ENCODE assay signal across 7 mouse cellular contexts in the genomic region with DNA sequence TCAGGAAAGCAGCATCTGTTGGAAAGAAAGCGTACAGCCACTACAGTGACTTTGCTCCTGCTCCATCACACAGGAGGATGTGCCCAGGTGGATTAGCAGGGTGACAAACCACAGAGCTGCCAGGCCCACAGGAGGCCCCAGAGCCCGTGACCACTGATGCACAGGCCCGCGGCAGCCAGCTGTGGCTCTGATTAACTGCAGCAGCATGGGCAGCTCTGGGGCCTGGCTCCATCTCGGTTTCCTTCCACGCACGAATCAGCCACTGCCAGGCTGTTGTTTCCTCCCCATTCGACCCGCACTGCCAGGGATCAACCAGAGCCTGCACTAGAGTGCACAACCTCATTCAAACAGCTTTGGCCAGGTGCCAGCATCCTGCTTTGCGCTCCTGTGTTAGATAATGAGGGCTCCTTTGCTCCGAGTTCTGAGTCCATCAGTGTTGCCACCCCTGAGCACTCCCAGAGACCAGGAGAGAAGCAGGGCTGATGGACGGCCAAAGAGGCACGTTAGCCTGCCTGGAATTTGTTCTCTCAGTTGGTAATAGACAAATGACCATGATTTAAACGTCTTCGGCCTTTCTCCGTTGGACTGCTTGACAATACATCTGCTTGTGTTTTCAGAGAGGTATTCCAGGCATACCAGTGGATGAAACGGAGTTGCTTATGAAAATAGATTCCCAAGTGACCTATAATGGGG.
DNase-seq lines count a peak whose midpoint lies in the region; ATAC-seq lines count a peak whose summit lies in the region.

No protein-coding gene starts in this region.

- peaks cover 2% of the 10 kb centered on the region; the same call in 1 of the 2 replicates for H3K27me3 ChIP-seq in forebrain, embryonic 11.5 days (ENCODE audit: control insufficient read depth, insufficient read depth, low read length)
- no peaks in the 10 kb centered on the region for H3K27me3 ChIP-seq in hindbrain, embryonic 12.5 days
- peaks cover 9% of the 10 kb centered on the region for H3K27me3 ChIP-seq in midbrain, embryonic 13.5 days

- peak; percentile 56 for DNase-seq in Muller cell, postnatal 12 days (ENCODE audit: inconsistent ontology term)
- DNase-seq in adrenal gland, postnatal 36 days: peak; percentile 8 to 29
- peak; percentile 83 for DNase-seq in forebrain, embryonic 11.5 days (ENCODE audit: low spot score)
- peak; percentile 50 for DNase-seq in layer of hippocampus, postnatal 14 days (ENCODE audit: low spot score in 2 of 2)
- no peak for DNase-seq in spleen, postnatal 36 days (ENCODE audit: low spot score in 2 of 2)

- H3K9me3 ChIP-seq in forebrain, embryonic 11.5 days (ENCODE audit: control insufficient read depth, low read length): no peaks in the 10 kb centered on the region
- no peaks in the 10 kb centered on the region for H3K9me3 ChIP-seq in hindbrain, embryonic 12.5 days (replicated peaks)
- no peaks in the 10 kb centered on the region for H3K9me3 ChIP-seq in midbrain, embryonic 13.5 days

- no peaks in the 10 kb centered on the region for H3K36me3 ChIP-seq in forebrain, embryonic 11.5 days (ENCODE audit: control insufficient read depth, insufficient read depth, low read length)
- H3K36me3 ChIP-seq in hindbrain, embryonic 12.5 days: no peaks in the 10 kb centered on the region
- H3K36me3 ChIP-seq in midbrain, embryonic 13.5 days: no peaks in the 10 kb centered on the region

- peak overlapping the region; percentile 37; the same call in 1 of the 2 replicates for H3K4me2 ChIP-seq in forebrain, embryonic 11.5 days (ENCODE audit: low read depth, low read length, severe bottlenecking)
- peak overlapping the region; percentile 27 for H3K4me2 ChIP-seq in hindbrain, embryonic 12.5 days (replicated peaks)
- H3K4me2 ChIP-seq in midbrain, embryonic 13.5 days (replicated peaks): peak overlapping the region; percentile 44

- WGBS in forebrain, embryonic 11.5 days: 29% methylated on average over 17 of the region's 17 CpGs
- WGBS in hindbrain, embryonic 12.5 days: 26% methylated on average over 17 of the region's 17 CpGs
- WGBS in midbrain, embryonic 13.5 days: 15% methylated on average over 17 of the region's 17 CpGs

- peak overlapping the region; percentile 23 for H3K9ac ChIP-seq in forebrain, embryonic 11.5 days (ENCODE audit: low read length)
- H3K9ac ChIP-seq in hindbrain, embryonic 12.5 days: no peak overlapping the region
- H3K9ac ChIP-seq in midbrain, embryonic 13.5 days (replicated peaks): no peak overlapping the region; the same call in 1 of the 2 replicates

- H3K4me1 ChIP-seq in forebrain, embryonic 11.5 days (replicated peaks; ENCODE audit: control insufficient read depth, insufficient read depth, low read length): peaks cover 15% of the 10 kb centered on the region
- peaks cover 31% of the 10 kb centered on the region for H3K4me1 ChIP-seq in hindbrain, embryonic 12.5 days
- H3K4me1 ChIP-seq in midbrain, embryonic 13.5 days (replicated peaks): peaks cover 42% of the 10 kb centered on the region

- peak overlapping the region; percentile 70 for H3K27ac ChIP-seq in forebrain, embryonic 11.5 days (ENCODE audit: low read depth, low read length)
- peak overlapping the region; percentile 64 for H3K27ac ChIP-seq in hindbrain, embryonic 12.5 days
- H3K27ac ChIP-seq in midbrain, embryonic 13.5 days: peak overlapping the region; percentile 88

- no peak overlapping the region for H3K4me3 ChIP-seq in forebrain, embryonic 11.5 days (ENCODE audit: low read depth, low read length)
- H3K4me3 ChIP-seq in hindbrain, embryonic 12.5 days: no peak overlapping the region
- H3K4me3 ChIP-seq in midbrain, embryonic 13.5 days (replicated peaks): no peak overlapping the region

- peak; percentile 69 for ATAC-seq in forebrain, embryonic 11.5 days (replicated peaks; ENCODE audit: low FRiP score)
- peak; percentile 82 for ATAC-seq in hindbrain, embryonic 12.5 days (ENCODE audit: low FRiP score)
- peak; percentile 88 for ATAC-seq in midbrain, embryonic 13.5 days

Comparison
In these comparisons a context has a peak if more than half of its experiments do, and no peak if none do; other contexts are left out.
1. DNase-seq: peak in Muller cell, postnatal 12 days (single experiment), adrenal gland, postnatal 36 days (2 of 2), forebrain, embryonic 11.5 days (single experiment) and layer of hippocampus, postnatal 14 days (2 of 2); none in spleen, postnatal 36 days (0 of 2).
2. Peak in every context shown above with its lines, with median percentiles within 50 percentile points of each other: ATAC-seq, H3K27ac ChIP-seq and H3K4me2 ChIP-seq.